Mouse (Mus musculus) kidney, postnatal 14 days (tissue): ENCODE measurements around the gene Olfr508.
"Not testable (repeated sequence)": the region's sequence is repeated elsewhere in the genome, so short reads cannot be mapped to it uniquely, and the experiment has no call there.

Experiments
- DNase-seq: peaks from one replicate; pipeline ENCODE4 v3.0.0; 2022; ENCODE audit warnings: mixed read lengths

The Olfr508 gene

DNA sequence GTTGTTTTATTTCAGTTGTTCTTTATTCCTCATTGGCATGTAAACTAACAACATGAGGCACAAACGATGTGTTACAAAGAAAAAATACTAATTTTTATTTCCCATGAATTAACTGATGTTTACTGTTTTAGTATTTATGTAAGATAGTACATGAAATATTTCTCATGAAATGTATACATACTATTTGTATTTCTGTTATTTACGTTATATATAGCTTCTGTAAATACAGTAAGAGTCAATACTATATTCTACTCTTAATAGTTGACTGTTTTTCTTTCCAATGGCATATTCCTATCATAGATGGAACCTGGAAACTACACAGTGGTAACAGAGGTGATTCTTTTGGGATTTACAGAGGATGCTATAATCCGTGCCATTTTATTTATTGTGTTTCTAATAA, at the start of gene Olfr508:
Olfr508 (plus strand) TSS at position 301 of the 400 bp plus-strand sequence.
- DNase-seq, result no peak

DNA sequence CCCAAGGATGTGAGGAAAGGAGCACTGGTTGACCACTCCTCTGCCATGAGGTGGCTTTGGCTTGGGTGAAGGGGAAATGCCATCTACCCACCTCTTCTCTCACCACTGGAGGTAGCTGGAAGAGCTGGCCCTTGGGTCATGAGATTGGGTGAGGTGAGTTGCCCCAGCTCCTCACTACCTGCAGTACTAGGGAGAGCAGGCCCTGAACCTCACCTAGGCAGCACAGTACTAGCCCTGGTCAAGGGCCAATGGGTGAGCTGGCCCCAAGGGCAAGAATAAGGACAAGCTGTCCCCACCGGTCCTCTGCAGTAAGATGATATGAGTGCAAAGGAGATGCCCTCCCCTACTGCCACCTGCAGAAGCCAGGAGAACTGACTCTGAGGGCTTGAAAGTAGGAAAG, 40.0 kb upstream of the Olfr508 start:
- no peak for DNase-seq

DNA sequence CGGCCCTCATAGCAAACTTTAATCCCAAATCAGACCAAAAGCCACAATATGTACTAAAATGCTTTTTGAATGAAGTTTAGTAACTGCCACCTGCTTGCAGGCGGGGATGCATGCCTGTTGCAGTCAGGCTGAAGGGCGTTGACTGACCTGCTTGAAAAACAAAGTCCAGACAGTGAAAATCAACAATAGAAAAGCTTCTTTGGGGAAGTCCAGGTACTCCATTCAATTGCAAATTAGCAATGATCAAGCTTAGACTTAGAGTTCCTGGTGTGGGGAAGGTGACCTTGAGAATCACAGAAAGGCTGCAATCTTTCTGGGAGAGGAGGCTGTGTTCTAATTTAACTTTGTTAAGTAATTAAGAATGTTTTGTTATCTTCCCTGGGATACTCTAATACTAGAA, 27.9 kb upstream of the Olfr508 start:
- not testable (repeated sequence) for DNase-seq

DNA sequence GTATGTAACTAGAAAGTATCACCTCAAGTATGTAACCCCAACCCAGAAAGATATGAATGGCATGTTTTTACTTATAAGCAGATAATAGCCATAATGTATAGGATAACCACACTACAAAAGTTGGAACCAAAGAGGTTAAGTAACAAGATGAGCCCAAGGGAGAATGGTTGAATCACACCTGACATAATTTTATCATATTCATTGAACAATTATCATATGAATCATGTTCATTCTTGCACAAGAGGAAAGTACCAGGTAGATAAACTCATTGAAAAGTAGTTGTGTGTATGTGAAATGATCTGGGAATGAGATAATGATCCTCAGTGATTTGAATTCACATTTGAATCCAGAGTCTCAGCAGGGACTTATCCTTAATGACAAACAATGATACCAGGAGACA, 19.3 kb upstream of the Olfr508 start, which contains the start of gene Olfr506:
Olfr506 (plus strand) TSS at position 301 of the 400 bp plus-strand sequence.
- no peak for DNase-seq

DNA sequence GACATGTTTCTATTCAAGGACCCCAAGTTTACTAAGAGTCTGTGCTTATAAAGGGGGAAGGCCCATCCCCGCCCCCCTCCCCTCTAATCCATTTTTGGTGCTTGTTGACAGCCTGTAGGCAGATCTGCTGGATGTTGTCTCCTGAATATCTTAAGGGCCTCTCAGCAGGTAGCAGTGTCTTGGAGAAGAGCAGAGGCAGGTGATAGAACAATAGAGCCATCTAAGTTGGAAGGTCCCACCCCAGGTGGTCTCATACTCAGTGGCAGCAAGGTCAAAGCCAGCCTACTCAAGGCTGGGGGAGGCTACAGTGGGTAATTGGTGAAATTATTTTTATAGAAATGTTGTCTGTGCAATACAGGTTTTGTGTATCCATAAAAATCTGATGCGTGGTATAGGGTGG, 15.7 kb upstream of the Olfr508 start:
- DNase-seq, result no peak

DNA sequence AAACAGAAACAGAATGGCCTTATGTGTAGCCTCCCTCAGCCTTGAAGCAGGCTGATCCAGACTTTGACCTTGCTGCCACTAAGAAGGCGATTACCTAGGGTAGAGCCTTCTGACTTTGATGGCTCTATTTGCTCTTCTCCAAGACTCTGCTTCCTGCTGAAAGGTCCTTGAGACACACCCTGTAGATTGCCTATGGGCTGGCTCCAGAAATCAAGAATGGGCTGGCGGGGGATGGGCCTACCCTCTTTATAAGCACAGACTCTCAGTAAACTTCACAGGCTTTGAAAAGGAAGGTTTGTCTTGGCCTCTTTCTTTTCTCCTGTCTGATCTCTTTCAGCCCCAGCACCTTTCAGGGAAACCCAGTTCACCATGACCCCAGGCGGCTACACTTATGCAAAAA, 13.0 kb upstream of the Olfr508 start:
- not testable (repeated sequence) for DNase-seq

DNA sequence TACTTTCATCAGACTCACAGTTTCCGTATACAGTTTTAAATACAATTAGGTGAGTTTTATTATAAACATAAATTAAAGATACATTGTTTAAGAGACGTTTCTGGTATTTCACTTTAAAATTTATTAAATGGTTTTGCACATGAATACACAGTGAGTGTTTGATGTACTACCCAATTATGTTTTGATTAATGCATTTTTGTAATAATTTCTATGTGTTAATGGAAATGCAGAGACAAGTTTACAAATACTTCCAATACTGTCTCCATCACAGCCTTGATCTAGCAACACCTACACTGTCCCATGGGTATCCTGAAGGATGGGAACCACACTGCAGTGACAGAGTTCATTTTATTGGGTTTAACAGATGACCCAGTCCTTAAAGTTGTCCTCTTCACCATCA, 8.3 kb upstream of the Olfr508 start, which contains the start of gene Olfr507:
Olfr507 (plus strand) TSS at position 301 of the 400 bp plus-strand sequence.
- DNase-seq, result no peak

DNA sequence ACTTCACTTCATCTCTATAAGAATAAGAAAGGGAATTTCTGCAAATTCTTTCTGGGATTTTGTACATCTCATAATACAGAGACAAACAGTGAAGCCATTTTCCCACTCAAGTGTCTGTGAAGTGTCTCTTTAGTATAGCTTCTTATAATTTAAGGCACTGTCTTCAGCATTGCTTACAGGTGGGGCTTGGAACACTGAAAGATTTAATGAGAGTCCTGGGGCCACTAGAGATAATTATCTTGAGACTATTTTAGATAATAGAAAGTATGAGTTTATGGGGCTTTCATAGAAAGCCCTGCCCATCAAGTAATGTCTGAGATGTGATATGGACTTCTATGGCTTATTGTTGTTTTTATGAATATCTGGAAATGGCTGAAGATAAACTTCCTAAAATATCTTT, 22.0 kb downstream of the Olfr508 start, which contains the start of gene Olfr509:
Olfr509 (minus strand) TSS at position 101 of the 400 bp plus-strand sequence.
- DNase-seq, result no peak

DNA sequence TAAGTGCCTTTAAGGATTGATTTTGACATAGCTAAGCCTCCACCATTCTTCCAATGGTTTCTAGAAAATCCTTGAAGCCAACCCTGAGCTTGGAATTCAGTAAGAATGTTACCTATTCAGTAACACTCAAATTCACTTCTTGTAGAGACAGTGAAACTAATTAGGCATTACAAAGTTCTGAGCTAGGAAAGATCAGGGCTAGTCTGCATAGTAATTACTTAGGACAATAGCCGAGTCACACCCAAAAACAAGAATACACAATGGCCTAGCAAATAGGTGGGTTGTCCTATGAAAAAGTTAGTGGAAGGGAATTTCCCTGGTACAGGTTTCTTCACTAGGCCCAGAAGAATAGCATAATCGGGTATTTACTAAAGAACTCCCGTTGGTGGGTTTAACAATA, 32.6 kb downstream of the Olfr508 start:
- DNase-seq, result no peak

DNA sequence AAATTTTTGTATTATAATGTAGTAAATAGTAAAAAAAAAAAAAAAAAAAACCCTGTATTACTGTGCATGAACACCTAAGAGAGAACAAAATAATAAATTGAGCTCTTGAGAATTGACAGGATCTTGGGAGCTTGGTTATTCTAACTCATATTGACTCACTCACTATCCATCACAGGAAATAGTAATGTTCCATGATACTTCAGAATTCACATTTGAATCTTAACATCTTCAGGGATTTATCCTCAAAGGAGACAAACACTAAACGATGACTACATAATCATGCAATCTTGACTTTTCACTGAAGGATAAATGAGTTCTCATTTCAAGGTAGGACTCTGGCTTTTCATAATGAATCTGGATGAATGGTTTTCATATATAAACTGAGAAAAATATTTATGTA, 36.3 kb downstream of the Olfr508 start, which contains the start of gene Olfr510:
Olfr510 (plus strand) TSS at position 301 of the 400 bp plus-strand sequence.
- DNase-seq, result no peak

DNA sequence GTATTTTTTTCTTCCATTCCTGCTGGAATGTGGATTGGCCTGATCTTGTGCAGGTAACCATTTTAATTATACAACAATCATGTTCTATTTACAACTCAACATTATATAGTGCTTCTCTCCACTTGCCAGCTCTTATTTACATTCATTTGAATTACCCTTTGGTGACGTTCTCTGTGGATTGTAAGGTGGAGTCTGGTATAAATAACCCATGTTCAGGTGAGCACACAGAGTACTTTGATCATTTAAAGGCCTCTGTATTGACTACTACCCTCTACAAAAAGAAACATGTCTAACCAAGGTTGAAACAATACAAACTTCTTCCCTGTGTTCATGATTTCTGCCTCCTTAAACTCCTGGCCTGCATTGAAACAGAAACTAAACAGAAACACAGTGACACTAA, 41.3 kb downstream of the Olfr508 start:
- no peak for DNase-seq

DNA sequence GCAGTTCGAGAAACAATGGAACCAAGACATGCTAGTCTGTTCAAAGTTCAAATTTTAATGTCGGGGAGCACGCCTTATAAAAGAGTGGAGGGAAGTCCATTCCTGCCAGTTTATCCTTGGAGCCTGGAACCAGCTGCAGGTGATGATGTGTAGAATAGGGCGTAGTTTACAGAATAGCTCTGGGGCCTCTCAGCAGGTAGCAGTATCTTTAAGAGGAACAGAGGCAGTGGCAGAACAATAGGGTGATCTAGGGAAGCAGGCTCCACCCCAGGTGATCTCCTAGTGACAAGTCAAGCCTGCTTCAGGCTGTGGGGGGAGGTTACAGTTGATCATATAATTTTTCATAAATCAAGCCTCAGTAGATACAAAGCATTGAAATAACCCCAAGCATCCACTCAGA, 49.1 kb downstream of the Olfr508 start:
- DNase-seq, result no peak
